Mouse (Mus musculus) heart, adult 11 months (tissue): Measurements from ENCODE around the gene Trip10.
A peak's percentile ranks its signal among the peaks of the same experiment; 100 is the strongest.

Experiments used
- DNase-seq: peaks from one replicate; pipeline ENCODE4 v3.0.0; 2022

Gene Trip10

DNA sequence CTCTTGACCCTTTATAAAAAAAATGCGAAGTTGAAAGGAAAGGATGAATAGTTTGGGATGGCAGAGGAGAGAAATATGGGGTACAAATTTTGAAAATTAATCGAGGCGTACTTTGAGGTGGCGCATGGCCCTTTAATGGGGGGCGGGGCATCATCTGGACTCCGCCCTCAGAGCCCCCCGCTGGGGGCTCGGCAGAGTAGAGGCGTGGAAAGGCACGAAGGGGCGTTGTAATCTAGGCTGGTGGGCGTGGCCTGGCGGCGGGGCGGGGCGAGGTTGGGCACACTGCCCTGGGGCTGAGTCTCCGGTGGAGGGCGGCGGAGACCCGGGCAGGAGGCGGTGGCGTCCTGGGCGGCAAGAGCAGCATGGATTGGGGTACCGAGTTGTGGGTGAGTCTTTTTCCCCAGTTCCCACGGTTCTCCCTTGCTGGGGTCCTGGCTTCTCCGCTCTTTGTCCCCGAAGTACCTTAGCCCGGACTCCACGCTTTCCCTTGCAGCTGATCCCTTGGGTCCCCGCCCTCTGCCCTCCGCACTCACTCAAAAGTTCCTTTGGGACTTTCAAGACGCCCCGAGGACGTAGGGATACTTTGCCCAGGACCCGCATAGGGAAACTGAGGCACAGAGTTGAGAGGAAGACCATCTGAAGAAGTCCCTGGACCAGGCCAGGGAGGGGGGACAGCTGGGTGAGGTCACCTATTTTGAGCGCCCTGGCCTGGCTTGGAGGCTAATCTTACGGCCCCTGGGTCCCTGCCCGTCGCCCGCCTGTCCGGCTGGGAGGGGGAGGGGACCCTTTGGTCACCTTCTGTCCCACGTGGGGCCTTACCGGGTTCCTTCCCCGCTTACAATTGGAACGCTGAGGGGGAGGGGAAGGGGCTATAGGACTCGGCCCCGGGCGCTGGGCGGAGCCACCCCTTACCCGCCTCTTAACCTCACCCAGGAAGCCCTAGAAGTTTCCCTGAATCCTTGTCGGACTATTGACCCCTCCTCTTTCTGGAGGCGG lies at the start of gene Trip10:
Trip10 (plus strand) TSS at position 270 of the 996 bp plus-strand sequence.
- peak; percentile 99 for DNase-seq

DNA sequence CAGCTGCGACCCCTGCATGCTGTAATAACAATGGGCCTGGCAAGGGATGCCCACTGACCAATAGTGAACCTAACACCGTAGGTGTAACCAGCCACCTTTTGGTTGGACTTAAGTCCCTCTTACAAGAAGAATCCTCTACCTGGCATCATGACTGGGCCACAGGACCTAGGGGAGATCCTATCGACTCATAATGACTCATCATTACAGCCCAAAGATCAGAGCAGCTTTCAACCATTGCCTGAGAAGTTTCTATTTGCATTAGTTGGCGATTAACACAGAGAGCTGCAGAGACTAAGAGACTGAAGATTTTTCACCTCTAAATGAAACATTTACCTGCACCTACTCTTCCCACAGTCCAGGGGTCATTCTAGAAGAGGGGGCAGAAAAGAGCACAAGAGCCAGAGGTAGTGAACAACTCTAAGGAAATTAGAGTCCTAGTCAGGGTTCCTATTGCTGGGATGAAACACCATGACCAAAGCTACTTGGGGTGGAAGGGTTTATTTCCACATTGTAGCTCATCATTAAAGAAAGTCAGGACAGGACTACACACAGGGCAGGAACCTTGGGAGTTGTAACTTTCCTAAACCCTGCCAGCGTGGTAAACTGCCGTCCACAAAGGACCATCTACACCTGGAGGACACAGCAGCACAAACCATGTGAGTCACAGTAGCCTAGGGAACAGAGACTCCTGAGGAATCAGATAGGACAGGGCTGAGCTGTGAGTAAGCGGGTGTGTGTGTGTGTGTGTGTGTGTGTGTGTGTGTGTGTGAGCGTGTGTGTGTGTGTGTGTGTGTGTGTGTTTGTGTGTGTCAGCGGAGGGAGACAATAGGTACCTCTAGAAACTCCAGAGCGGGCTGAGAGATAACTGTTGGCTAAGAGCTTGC lies 47.2 kb upstream of the Trip10 start:
- peak; percentile 74 for DNase-seq

DNA sequence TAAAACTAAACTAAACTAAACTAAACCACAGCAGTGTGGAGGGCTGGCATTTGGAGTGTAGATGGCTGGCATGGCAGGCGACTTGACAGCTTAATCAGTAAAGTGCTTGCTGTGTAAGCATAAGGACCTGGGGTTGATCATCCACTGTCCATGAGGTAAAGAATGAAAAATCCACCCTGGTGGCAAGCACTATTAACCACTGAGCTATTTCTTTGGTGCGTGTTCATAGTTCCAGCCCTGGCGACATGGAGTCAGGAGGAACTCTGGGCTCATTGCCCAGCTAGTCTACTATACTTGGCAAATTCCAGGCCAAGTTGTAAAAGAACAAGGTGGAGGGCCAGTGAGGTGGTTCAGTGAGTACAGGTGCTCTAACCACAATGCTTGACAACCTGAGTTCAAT lies 41.3 kb upstream of the Trip10 start:
- DNase-seq = peak; percentile 80

DNA sequence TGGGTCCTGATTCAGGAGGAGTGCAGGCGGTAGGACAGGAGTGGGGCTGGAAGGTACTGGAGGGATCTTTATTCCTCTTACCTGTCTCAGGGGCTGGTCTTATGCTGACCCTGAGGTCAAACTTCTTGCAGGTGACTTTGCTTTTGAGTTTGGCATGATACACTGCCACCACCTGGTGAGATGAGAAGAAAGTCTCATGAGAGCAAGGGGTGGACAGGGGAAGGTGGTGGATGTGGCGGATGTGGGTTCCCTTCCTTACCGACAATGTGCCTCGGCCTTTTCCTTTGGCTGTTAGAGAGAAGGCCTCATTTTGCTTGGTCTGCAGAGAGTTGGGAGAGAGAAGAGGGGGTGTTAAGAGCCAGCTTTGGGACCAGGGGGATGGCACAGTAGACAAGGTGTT lies 39.9 kb upstream of the Trip10 start:
- DNase-seq = no peak

DNA sequence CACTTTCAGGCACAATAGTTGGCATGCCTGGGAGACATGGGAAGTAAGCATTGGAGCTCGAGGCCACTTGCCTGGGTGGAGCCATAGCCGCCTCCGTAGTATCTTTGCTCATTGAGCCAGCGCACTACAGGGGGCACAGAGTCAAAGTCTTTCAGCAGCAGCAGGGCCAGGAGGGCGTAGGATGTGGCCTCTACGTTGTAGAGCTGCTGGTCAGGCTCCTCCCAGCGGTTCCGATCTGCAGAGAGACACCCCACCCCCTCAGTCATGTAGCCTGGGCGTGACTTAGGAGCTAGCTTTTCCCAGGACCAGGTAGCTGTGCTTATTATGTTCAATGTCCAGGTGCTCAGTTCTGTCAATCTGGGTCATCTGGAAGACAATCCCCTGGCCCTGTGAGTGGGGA lies 37.8 kb upstream of the Trip10 start:
- DNase-seq = peak; percentile 84

DNA sequence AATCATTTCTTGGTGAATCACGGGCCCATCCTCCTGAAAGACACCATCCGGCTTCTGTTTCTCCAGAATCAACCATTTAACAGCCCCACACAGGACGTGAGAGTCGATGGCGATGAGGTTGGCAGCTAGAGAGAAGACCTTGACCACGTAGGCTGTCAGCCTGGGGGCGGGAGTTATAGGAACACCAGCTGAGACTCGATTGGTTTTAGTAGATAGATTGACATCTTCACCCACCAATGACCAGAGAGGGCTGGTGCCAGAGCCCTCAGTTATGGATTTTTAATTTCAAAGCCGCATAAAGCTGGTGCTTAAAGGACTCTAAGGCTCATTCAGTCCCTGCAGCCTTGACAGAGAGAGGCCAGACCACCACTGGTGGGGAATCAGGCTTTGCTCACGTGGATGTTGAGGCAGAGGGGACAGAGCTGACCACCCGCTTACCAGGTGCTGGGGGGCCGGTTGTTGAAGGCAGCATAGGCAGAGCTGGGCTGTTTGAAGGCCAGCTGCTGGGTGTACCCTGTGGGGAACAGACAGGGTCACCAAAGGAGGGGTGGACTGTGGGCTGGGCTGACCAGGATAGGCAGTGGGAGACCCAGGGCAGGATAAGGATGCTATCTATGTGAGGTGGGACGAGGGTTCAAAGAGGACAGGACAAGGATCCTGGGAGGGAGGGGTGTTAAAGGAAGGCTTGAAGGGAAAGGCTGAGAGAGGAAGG lies 34.4 kb upstream of the Trip10 start:
- peak; percentile 89 for DNase-seq

DNA sequence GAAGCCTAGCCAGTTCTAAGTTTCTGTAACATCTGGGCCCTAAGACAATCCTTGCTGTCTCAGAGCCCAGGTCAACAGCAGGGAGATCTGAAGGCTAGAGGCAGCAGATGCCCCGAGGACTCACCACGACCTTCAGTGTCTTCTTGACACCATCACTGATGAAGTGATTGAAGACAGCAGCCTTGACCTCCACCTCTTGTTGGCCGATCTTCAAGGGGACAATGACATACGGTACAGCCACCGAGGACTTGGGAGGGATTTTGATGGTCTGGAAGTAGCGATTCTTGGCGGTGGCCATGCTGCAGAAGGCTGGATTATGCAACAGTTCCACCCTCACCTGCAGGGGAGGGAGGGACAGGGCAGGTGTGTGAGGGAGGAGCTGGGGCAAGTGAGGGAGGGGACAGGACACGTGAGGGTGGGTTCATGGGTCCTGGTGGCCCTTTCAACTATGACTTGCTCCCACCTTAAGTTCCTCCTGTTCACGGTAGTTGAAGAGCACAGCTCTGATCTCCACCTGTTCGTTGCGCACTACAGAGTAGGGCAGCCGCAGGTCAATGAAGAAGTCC lies 30.8 kb upstream of the Trip10 start:
- DNase-seq = peak; percentile 89

DNA sequence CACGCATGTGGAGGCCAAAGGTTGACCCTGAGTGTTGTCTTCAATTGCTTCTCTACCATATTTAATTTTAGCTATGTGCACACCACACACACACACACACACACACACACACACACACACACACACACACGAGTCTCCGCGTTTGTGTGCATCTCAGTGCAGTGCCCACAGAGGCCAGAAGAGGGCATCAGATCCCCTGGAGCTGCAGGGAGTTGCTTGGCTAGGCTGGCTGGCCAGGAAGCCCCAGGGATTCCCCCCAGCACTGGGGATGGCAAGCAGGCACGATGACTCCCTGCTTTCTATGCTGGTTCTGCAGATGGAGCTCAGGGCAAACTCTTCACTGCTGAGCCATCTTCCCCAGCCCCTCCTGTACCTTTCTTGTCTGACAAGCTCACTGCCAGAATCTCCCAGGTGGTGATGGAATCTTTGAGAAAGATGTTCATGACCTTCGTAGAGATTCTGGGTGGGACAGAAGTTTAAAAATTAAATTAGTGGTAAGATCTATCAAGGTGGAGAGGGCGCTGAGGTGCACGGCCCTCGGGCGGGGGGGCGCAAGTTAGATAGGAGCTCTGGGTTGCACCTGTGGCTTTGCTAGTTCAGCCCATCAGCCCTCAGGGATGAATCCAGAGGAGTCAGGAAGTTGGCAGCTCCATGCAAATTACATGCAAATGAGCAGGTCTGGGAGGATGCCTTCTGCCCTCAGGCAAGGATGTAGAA lies 29.9 kb upstream of the Trip10 start:
- peak; percentile 95 for DNase-seq

GRCm38 (mm10) chr17:57219884-57220207 lies 29.4 kb upstream of the Trip10 start:
- DNase-seq = peak; percentile 92

DNA sequence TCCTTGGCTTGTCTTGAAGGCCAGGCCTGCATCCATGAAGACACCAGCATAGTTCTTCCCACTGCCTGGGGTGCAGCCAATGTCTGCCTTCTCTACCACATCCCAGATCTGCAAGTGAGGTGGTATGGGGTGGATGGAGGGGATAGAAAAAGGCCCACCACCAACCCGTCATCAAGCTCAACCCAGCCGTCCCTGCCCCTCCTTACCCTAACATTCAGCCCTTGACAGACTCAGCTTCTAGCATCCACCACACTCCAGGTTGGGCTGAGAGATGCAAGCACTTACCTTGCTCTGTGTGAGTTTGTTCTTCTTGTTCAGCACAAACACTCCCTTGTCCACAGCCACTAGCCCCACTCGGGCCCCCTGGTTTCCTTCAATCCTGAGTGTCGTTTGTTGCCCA lies 27.3 kb upstream of the Trip10 start:
- DNase-seq = peak; percentile 84

GRCm38 (mm10) chr17:57223313-57223712 lies 25.9 kb upstream of the Trip10 start:
- DNase-seq = peak; percentile 83

GRCm38 (mm10) chr17:57227468-57227867 lies 21.8 kb upstream of the Trip10 start:
- DNase-seq = no peak

DNA sequence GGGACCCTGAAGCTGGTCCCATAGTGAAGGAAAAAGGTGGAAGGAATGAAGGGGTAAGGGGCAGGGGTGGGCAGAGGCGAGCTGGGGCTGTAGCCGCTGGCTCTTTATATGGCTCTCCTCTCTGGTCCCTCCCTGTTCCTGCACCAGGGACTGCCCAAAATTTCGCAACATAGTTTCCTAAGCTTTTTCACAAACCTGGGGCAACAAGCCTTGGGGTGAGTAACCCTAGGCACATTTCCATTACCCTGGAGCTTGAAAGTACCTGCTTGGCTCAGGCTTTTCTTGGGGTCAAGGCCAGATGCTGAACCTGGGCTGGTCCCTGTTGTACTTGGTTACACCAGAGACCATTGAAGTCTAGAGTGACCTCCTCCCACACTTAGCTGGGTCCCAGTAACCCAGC lies 21.2 kb upstream of the Trip10 start, which contains the start of gene C3:
C3 (minus strand) TSS at position 123 of the 400 bp plus-strand sequence.
- DNase-seq = peak; percentile 96

DNA sequence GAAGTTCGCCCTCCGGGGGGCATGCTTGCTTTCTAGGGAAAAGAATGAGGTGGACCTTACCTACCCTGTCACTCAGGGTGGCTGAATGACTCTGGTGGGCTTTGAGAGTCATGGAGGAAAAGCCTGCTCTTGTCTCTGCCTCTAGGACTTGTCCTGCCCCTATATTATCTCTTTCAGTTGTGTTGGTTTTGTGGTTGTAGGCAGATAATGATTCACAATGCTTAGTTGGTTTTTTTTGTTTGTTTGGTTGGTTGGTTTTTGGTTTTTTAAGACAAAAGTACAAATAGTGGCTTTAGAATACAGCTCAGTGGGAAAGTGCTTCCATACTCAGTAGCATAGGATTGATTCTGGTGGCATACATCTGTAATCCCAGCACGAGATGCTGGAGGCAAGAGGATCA lies 20.4 kb upstream of the Trip10 start:
- DNase-seq = no peak

GRCm38 (mm10) chr17:57229851-57230727 lies 19.2 kb upstream of the Trip10 start:
- DNase-seq = peak; percentile 93

DNA sequence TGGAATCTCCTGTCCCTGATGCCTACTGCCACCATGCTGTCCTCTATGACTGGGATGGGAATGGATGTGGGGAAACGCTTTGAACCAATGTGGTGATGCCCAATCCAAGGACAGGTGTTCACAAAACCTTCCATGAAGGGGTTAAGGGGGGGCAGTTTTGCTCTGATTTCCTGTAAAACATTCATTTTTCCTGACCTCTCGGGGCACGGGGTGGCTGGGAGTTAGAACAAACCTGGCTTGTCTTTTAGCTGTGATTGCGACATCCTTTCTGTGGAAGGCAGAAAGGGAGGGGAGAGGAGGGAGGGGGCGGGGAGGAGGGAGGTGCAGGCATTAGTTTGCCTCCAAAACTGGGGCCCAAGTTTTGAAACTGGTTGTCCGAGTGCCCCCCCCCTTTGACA lies 18.5 kb upstream of the Trip10 start:
- DNase-seq = peak; percentile 94

DNA sequence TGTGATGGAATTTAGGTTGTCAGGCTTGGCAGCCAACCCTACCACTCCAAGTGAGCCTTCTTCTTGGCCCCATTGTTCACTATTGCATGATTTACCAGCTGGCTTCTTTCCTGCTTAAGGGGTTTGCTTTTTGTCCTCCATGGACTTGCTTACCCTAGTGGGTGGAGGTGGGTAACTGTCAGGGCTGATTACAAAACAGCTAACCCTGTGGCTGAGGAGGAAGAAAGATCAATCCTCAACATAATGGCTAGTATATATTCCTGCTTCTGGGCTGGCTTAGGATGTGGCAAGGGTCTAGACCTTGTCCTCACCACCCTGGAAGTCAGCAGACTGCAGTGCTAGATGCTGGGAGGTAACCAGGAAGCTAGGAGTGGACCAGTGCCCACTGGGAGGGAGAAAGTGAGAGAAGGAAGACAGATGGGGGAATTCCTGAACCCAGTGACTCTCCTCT lies 17.9 kb upstream of the Trip10 start:
- DNase-seq = peak; percentile 95

- DNase-seq = peak; percentile 73
Measured at GRCm38 (mm10) chr17:57232200-57232599, 17.1 kb upstream of the Trip10 start.

GRCm38 (mm10) chr17:57233038-57233437 lies 16.2 kb upstream of the Trip10 start:
- DNase-seq = peak; percentile 88

GRCm38 (mm10) chr17:57234254-57234928 lies 14.9 kb upstream of the Trip10 start:
- peak; percentile 71 for DNase-seq
